Mouse (Mus musculus): ENCODE measurements around the gene Zfp112. TPM values are rescaled to one million over a fixed set of nuclear protein-coding genes. Genes with fewer than 3 reads are reported as not detected.

Zfp112 gene
- total and polyA plus RNA-seq, 3 experiments, result 0.40 to 0.55 (median 0.42) TPM

DNA sequence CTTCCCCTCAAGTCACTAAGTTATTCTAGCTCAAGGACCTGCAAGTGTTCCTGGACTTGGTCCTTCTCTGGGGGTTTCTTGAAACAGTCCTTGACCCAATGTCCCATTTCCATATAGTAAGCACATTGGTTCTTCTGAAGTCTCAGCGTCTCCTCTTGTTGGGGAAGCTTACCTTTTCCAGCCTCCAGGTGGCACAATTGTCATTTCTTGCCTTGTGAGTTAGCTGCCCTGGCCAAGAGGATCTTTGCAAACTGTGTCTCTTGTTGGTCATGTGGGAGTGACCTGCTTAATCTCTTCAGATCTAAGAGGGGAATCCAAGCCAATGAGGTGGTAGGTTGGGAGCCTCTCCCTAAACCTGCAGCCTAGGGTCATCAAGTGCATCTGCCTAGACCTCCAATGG is 41.2 kb downstream of the Zfp112 start:
- H3K79me2 ChIP-seq (replicated peaks; ENCODE audit: control insufficient read depth, extremely low read depth, insufficient read depth, poor library complexity, severe bottlenecking), result no peaks in the 10 kb centered on the region
- peak; percentile 43 for DNase-seq (ENCODE audit: extremely low read depth)
- H3K36me3 ChIP-seq (replicated peaks in 1 of 2; ENCODE audit: control insufficient read depth in 1 of 2, insufficient read depth in 1 of 2, low read length in 1 of 2), result no peaks in the 10 kb centered on the region
- no peak overlapping the region for H3K9ac ChIP-seq (ENCODE audit: insufficient read depth, low read depth)
- H3K4me2 ChIP-seq (ENCODE audit: insufficient read depth, low read depth, poor library complexity, severe bottlenecking), result no peak overlapping the region
- no peak overlapping the region for H3K27ac ChIP-seq (ENCODE audit: insufficient read depth, low read depth)
- H3K9me3 ChIP-seq (replicated peaks; ENCODE audit: low read length), result peaks cover 2% of the 10 kb centered on the region
- H3K4me3 ChIP-seq (replicated peaks in 1 of 3; ENCODE audit: low read depth in 2 of 3, low read length in 2 of 3, poor library complexity in 1 of 3), result no peak overlapping the region
- peaks cover 14% of the 10 kb centered on the region for H3K27me3 ChIP-seq (replicated peaks)
- TF ChIP-seq RAD21 (IDR thresholded peaks at IDR 0.05; ENCODE audit: low read depth, low read length), result peak; percentile 84
- no peak for TF ChIP-seq TBP (conservative IDR thresholded peaks at IDR 0.05; ENCODE audit: low read depth, low read length)
- peak; percentile 56 for TF ChIP-seq ZC3H11A (IDR thresholded peaks at IDR 0.05; ENCODE audit: low read depth, low read length)
- TF ChIP-seq POLR2AphosphoS2 (IDR thresholded peaks at IDR 0.05; ENCODE audit: low read depth, low read length), result no peak
- TF ChIP-seq NELFE (IDR thresholded peaks at IDR 0.05; ENCODE audit: low read depth, low read length), result 0 out of 2 replicates have a peak, but pooled peaks have one; percentile 23
- TF ChIP-seq SMC3 (IDR thresholded peaks at IDR 0.05; ENCODE audit: low read depth, low read length), result peak; percentile 81
- peak; percentile 53 to 86 for TF ChIP-seq CTCF (conservative IDR thresholded peaks at IDR 0.05 in 1 of 2, IDR thresholded peaks at IDR 0.05 in 1 of 2; ENCODE audit: low read depth in 2 of 2, low read length in 2 of 2)
- no peak for TF ChIP-seq E2F4 (IDR thresholded peaks at IDR 0.05; ENCODE audit: insufficient replicate concordance, low read depth, low read length)
- TF ChIP-seq ETS1 (conservative IDR thresholded peaks at IDR 0.05; ENCODE audit: low read depth, low read length), result no peak
- no peak for TF ChIP-seq CHD2 (IDR thresholded peaks at IDR 0.05; ENCODE audit: low read length)
- TF ChIP-seq CHD1 (IDR thresholded peaks at IDR 0.05; ENCODE audit: low read depth, low read length), result no peak
- TF ChIP-seq MEF2A (IDR thresholded peaks at IDR 0.05; ENCODE audit: borderline replicate concordance, low read depth, low read length), result no peak
- TF ChIP-seq MAZ (IDR thresholded peaks at IDR 0.05; ENCODE audit: low read depth, low read length), result no peak
- H3K4me1 ChIP-seq (ENCODE audit: control insufficient read depth in 1 of 2, insufficient read depth in 2 of 2), result no peaks in the 10 kb centered on the region
- dilution Hi-C loops (cut with MboI; ENCODE audit: extremely low pct_ligation_motif_present, extremely low pct_unique_long_range_greater_than_20kb, low sequenced_read_pairs), result no loop called here
- in situ Hi-C loops (cut with MboI; ENCODE audit: low pct_ligation_motif_present, low pct_unique_long_range_greater_than_20kb, low sequenced_read_pairs), result loop anchor here (10.0 kb wide), 1 partner anchor 142 kb away; no protein-coding TSS in a partner anchor

DNA sequence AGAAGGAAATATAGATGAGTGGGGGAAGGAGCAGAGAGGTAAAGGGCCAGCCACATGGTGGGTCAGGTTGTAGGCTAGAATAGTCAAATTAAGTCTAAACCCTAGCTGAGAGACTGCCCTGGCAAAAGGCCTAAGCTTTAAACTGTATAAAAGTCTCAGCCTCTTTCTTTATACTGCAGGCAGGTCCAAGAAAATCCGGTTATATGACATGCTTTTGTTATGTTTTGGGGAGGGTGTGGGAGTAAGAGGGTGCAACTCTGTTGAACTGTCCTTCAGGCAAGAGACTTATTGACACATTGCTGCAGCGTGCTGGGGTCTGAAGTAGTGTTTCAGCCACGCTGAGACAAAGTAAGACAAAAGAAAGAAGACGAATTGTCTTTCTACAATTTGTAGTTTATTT is 60.1 kb downstream of the Zfp112 start:
- no peaks in the 10 kb centered on the region for H3K4me1 ChIP-seq (ENCODE audit: control insufficient read depth in 1 of 2, insufficient read depth in 2 of 2)
- dilution Hi-C loops (cut with MboI; ENCODE audit: extremely low pct_ligation_motif_present, extremely low pct_unique_long_range_greater_than_20kb, low sequenced_read_pairs) (no loop called here), in situ Hi-C loops (cut with MboI; ENCODE audit: low pct_ligation_motif_present, low pct_unique_long_range_greater_than_20kb, low sequenced_read_pairs) (no loop called here)
- no peak overlapping the region for H3K27ac ChIP-seq (ENCODE audit: insufficient read depth, low read depth)
- no peak overlapping the region for H3K9ac ChIP-seq (ENCODE audit: insufficient read depth, low read depth)
- no peak overlapping the region for H3K4me2 ChIP-seq (ENCODE audit: insufficient read depth, low read depth, poor library complexity, severe bottlenecking)
- H3K79me2 ChIP-seq (replicated peaks; ENCODE audit: control insufficient read depth, extremely low read depth, insufficient read depth, poor library complexity, severe bottlenecking), result no peaks in the 10 kb centered on the region
- no peak for DNase-seq (ENCODE audit: extremely low read depth)
- no peak overlapping the region for H3K4me3 ChIP-seq (replicated peaks in 1 of 3; ENCODE audit: low read depth in 2 of 3, low read length in 2 of 3, poor library complexity in 1 of 3)
- H3K36me3 ChIP-seq (replicated peaks in 1 of 2; ENCODE audit: control insufficient read depth in 1 of 2, insufficient read depth in 1 of 2, low read length in 1 of 2), result no peaks in the 10 kb centered on the region
- TF ChIP-seq MAFK (IDR thresholded peaks at IDR 0.05; ENCODE audit: insufficient replicate concordance, low read length) (no peak), ZKSCAN1 (IDR thresholded peaks at IDR 0.05; ENCODE audit: borderline replicate concordance, low read depth, low read length) (no peak), ZMIZ1 (IDR thresholded peaks at IDR 0.05; ENCODE audit: low read depth, low read length) (no peak), ZNF384 (IDR thresholded peaks at IDR 0.05; ENCODE audit: low read depth, low read length) (no peak), RCOR1 (conservative IDR thresholded peaks at IDR 0.05; ENCODE audit: low read depth, low read length) (no peak), POLR2AphosphoS2 (IDR thresholded peaks at IDR 0.05; ENCODE audit: low read depth, low read length) (no peak), ELF1 (IDR thresholded peaks at IDR 0.05; ENCODE audit: low read depth, low read length) (no peak), CHD1 (IDR thresholded peaks at IDR 0.05; ENCODE audit: low read depth, low read length) (no peak), BHLHE40 (IDR thresholded peaks at IDR 0.05; ENCODE audit: low read depth, low read length) (no peak), EP300 (IDR thresholded peaks at IDR 0.05; ENCODE audit: low read length) (no peak)
- H3K9me3 ChIP-seq (replicated peaks; ENCODE audit: low read length), result no peaks in the 10 kb centered on the region
- H3K27me3 ChIP-seq (replicated peaks), result no peaks in the 10 kb centered on the region
